Mouse (Mus musculus) cerebellum, postnatal 4 days (tissue): ENCODE data around the gene Rftn1.
"Not testable (repeated sequence)": the region's sequence is repeated elsewhere in the genome, so short reads cannot be mapped to it uniquely, and the experiment has no call there.

Source experiments
- DNase-seq, 2 experiments: peaks; one replicate each; pipeline ENCODE4 v3.0.0; 2022; ENCODE audit warnings: low spot score in 2 of 2, mixed read lengths in 1 of 2

Rftn1 gene

GRCm38 (mm10) chr17:50127045-50127813 lies 63.2 kb downstream of the Rftn1 start:
- DNase-seq: no peak

GRCm38 (mm10) chr17:50126545-50126944 lies 63.9 kb downstream of the Rftn1 start:
- no peak for DNase-seq

GRCm38 (mm10) chr17:50125900-50126299 lies 64.6 kb downstream of the Rftn1 start:
- DNase-seq: no peak

- DNase-seq: no peak
Observed at GRCm38 (mm10) chr17:50125245-50125798, 65.2 kb downstream of the Rftn1 start.

GRCm38 (mm10) chr17:50124708-50125107 lies 65.8 kb downstream of the Rftn1 start:
- DNase-seq: no peak

GRCm38 (mm10) chr17:50122555-50122954 lies 67.9 kb downstream of the Rftn1 start:
- DNase-seq: no peak

- DNase-seq: no peak
Observed at GRCm38 (mm10) chr17:50120098-50120497, 70.4 kb downstream of the Rftn1 start.

GRCm38 (mm10) chr17:50117461-50117860 lies 73.0 kb downstream of the Rftn1 start:
- DNase-seq: no peak

- DNase-seq: no peak
Observed at GRCm38 (mm10) chr17:50116980-50117379, 73.5 kb downstream of the Rftn1 start.

GRCm38 (mm10) chr17:50116401-50116800 lies 74.1 kb downstream of the Rftn1 start:
- not testable (repeated sequence) for DNase-seq

- not testable (repeated sequence) for DNase-seq
Observed at GRCm38 (mm10) chr17:50115716-50116115, 74.8 kb downstream of the Rftn1 start.

GRCm38 (mm10) chr17:50114659-50115058 lies 75.8 kb downstream of the Rftn1 start:
- no peak for DNase-seq

GRCm38 (mm10) chr17:50110650-50111415 lies 79.6 kb downstream of the Rftn1 start:
- no peak for DNase-seq

- no peak for DNase-seq
Observed at GRCm38 (mm10) chr17:50106811-50107210, 83.7 kb downstream of the Rftn1 start.

- no peak for DNase-seq
Observed at GRCm38 (mm10) chr17:50104131-50104530, 86.3 kb downstream of the Rftn1 start.

GRCm38 (mm10) chr17:50101416-50101815 lies 89.1 kb downstream of the Rftn1 start:
- no peak for DNase-seq

- no peak for DNase-seq
Observed at GRCm38 (mm10) chr17:50100070-50100469, 90.4 kb downstream of the Rftn1 start.

- DNase-seq: no peak
Observed at GRCm38 (mm10) chr17:50099378-50099777, 91.1 kb downstream of the Rftn1 start.

- DNase-seq: no peak
Observed at GRCm38 (mm10) chr17:50098297-50098696, 92.2 kb downstream of the Rftn1 start.

GRCm38 (mm10) chr17:50097831-50098230 lies 92.6 kb downstream of the Rftn1 start:
- DNase-seq: no peak

- no peak for DNase-seq
Observed at GRCm38 (mm10) chr17:50096305-50096704, 94.2 kb downstream of the Rftn1 start.

GRCm38 (mm10) chr17:50094596-50094995 lies 95.9 kb downstream of the Rftn1 start:
- no peak for DNase-seq

GRCm38 (mm10) chr17:50094077-50094476 lies 96.4 kb downstream of the Rftn1 start:
- no peak for DNase-seq
